Mouse (Mus musculus): ENCODE data around the gene Pfdn5. TPM values are rescaled to one million over a fixed set of nuclear protein-coding genes. Genes with fewer than 3 reads are reported as not detected.

The Pfdn5 gene
- polyA plus RNA-seq, 1 experiment from 2014 or later, result 380 TPM

DNA sequence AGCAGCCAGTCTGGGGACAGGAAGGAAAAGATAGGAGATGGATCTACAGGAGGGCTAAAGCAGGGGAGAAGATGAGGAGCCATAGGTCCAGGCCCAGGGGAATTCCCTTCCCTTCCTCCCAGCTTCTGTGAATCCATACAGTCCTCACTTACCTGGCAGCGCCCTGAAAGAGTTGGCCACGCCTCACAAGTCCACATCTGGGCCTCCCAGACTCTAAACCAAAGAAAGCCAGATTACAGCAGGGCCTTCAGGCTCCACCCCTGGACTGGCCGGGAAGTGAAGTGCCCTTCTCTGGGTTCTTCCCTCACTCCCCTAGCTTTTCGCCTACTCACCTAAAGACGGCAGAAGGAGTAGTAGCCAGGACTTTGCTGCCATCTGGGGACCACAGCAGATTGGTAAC, 13.7 kb downstream of the Pfdn5 start:
- Histone ChIP-seq H3K4me3 (no peak overlapping the region), H3K9me3 (no peaks in the 10 kb centered on the region), H3K9ac (no peak overlapping the region), H3K4me2 (no peak overlapping the region), H3K4me1 (no peaks in the 10 kb centered on the region), H3K27ac (no peak overlapping the region), H3K27me3 (no peaks in the 10 kb centered on the region), H3K36me3 (peaks cover 80% of the 10 kb centered on the region)
- ATAC-seq (ENCODE audit: insufficient number of reproducible peaks, low FRiP score, low TSS enrichment, low read depth), result no peak
- WGBS, result 51% methylated on average over 5 of the region's 5 CpGs

DNA sequence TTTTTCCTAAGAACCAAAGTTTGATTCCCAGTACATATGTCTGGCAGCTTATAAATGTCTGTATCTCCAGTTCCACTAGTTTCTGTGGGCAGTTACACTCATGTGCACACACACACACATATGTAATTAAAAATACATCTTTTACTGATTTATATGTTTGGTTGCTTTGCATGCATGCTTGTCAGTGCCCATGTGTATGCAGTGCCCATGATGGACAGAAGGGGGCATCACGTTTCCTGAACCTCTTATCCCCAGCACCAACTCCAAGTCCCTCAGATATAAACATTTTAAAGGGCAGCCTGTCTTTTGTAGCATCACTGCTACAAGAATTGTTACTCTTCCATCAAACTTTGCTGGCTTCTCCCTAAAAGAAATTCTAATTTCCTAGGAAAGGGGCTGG, 15.7 kb downstream of the Pfdn5 start:
- H3K4me1 ChIP-seq, result no peaks in the 10 kb centered on the region
- H3K27ac ChIP-seq, result no peak overlapping the region
- H3K27me3 ChIP-seq, result no peaks in the 10 kb centered on the region
- 25% methylated on average over 1 of the region's 1 CpGs for WGBS
- ATAC-seq (ENCODE audit: insufficient number of reproducible peaks, low FRiP score, low TSS enrichment, low read depth), result no peak
- no peak overlapping the region for H3K9ac ChIP-seq
- H3K36me3 ChIP-seq, result peaks cover 81% of the 10 kb centered on the region
- H3K4me3 ChIP-seq, result no peak overlapping the region
- H3K4me2 ChIP-seq, result no peak overlapping the region
- H3K9me3 ChIP-seq, result no peaks in the 10 kb centered on the region

DNA sequence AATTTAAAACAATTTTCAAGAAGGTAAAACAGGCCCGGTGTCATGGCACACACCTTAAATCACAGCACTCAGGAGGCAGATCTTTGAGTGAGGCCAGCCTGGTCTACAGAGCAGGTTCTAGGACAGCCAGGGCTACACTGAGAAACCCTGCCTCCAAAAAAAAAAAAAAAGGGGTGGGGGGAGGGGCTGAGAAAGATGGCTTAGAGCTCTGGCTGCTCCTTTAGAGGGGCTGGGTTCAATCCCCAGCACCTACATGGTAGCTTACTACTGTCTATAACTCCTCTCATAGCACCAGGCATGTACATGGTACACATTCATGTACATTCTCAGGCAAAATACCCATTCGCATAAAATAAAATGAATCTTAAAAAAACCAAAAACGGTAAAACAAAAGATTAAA, 18.6 kb downstream of the Pfdn5 start:
- Histone ChIP-seq H3K4me2 (no peak overlapping the region), H3K9ac (no peak overlapping the region), H3K4me3 (no peak overlapping the region), H3K27me3 (no peaks in the 10 kb centered on the region), H3K27ac (no peak overlapping the region), H3K36me3 (peaks cover 63% of the 10 kb centered on the region), H3K9me3 (no peaks in the 10 kb centered on the region), H3K4me1 (peaks cover under 1% of the 10 kb centered on the region; the same call in 1 of the 2 replicates)
- WGBS, result 93% methylated on average over 3 of the region's 3 CpGs
- ATAC-seq (ENCODE audit: insufficient number of reproducible peaks, low FRiP score, low TSS enrichment, low read depth), result no peak

DNA sequence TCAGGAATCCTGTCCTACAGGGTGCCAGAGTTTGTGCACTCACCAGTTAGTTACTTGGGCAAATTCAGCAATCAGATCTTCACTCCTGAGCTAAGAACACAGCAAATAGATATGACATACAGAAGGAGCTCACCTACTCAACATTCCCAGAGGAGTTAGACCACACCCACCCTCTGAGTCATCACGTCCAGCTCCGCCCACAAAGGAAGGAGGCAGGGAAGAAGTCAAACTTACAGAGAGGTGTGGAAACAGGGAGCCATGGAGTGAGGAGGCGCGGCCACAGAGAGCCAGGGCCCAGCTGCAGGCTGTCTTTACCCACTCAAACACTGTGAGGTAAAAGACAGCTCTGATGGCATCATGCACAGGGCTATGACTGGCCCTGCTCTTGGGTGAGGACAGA, 20.5 kb downstream of the Pfdn5 start:
- Histone ChIP-seq H3K9ac (no peak overlapping the region), H3K27ac (no peak overlapping the region)
- WGBS, result 66% methylated on average over 4 of the region's 4 CpGs

DNA sequence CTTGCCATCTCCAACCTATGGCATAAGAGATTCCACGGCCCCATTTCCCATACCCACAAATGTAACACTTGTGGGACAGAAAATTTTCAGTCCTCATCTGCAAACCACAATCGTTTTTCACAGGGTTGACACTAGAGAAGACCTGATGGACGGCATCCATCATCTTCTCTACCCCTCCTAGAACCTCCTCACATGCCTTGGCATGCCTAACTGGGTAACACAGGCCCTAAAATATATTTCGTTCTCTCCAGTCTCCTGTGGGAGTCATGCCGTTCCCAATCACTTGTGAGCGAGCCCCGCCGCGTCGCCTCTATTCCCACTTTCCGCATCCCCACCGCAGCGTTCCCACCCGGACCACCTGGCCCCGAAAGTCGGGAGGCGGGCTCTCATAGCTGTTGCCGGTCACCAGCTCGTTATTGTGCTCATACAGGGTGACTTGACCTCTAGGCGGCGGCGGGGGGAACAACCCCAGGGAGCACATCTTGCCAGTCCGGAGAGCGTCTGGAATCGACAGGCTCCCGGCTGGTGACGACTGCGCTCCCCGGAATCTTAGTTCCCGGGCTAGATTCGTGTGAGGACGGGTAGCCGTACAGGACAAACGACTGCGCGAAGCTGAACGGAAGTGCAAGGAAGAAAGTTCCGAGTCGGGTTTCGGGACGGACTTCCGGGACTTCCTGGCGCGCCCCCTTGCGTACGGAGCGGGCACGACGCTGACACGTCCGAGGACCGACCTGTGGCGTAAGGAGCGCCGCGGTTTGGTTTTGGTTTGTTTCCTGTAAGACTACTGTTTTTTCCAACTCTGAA, 24.4 kb downstream of the Pfdn5 start, which contains the start of gene Aaas:
Gene Aaas (minus strand): TSS at position 634 of the 804 bp plus-strand sequence.
- H3K9me3 ChIP-seq, result no peaks in the 10 kb centered on the region
- under 1% methylated on average over 56 of the region's 56 CpGs for WGBS
- H3K4me1 ChIP-seq, result peaks cover 16% of the 10 kb centered on the region
- ATAC-seq (ENCODE audit: insufficient number of reproducible peaks, low FRiP score, low TSS enrichment, low read depth), result peak; percentile 83
- no peaks in the 10 kb centered on the region for H3K27me3 ChIP-seq
- peaks cover 24% of the 10 kb centered on the region for H3K36me3 ChIP-seq
- H3K4me3 ChIP-seq, result peak within 1 kb of the TSS; percentile 68
- H3K4me2 ChIP-seq, result peak within 1 kb of the TSS; percentile 72
- H3K27ac ChIP-seq, result peak within 1 kb of the TSS; percentile 86
- peak within 1 kb of the TSS; percentile 58 for H3K9ac ChIP-seq

More for the DNA sequence above, 20.5 kb downstream of the Pfdn5 start:
- Histone ChIP-seq H3K9me3 (no peaks in the 10 kb centered on the region), H3K4me1 (peaks cover 10% of the 10 kb centered on the region), H3K36me3 (peaks cover 52% of the 10 kb centered on the region), H3K4me2 (no peak overlapping the region), H3K4me3 (no peak overlapping the region), H3K27me3 (no peaks in the 10 kb centered on the region)
- ATAC-seq (ENCODE audit: insufficient number of reproducible peaks, low FRiP score, low TSS enrichment, low read depth), result no peak

DNA sequence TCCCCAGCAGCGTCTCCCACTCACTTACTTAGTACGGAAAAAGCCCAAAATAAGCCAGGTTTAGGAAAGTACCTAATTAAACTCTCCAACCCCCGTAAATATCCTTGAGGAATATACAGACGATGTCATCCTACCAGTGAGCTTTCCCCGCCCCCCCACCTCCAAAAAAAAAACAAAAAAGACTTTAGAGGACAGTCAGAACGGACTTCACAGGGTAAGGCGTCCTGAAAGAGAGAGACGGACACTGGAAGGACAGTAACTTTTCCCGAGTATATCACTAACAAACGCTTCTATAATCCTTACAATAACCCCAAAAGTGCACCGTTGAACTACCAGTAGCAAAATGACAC, 25.0 kb downstream of the Pfdn5 start:
- H3K36me3 ChIP-seq, result peaks cover 18% of the 10 kb centered on the region
- ATAC-seq (ENCODE audit: insufficient number of reproducible peaks, low FRiP score, low TSS enrichment, low read depth), result peak; percentile 12; the same call in 1 of the 2 replicates
- peak overlapping the region; percentile 23; the same call in 1 of the 2 replicates for H3K9ac ChIP-seq
- peak overlapping the region; percentile 86 for H3K27ac ChIP-seq
- H3K4me1 ChIP-seq, result peaks cover 22% of the 10 kb centered on the region
- H3K9me3 ChIP-seq, result no peaks in the 10 kb centered on the region
- 9% methylated on average over 11 of the region's 11 CpGs for WGBS
- no peaks in the 10 kb centered on the region for H3K27me3 ChIP-seq
- H3K4me2 ChIP-seq, result peak overlapping the region; percentile 50
- peak overlapping the region; percentile 68 for H3K4me3 ChIP-seq

DNA sequence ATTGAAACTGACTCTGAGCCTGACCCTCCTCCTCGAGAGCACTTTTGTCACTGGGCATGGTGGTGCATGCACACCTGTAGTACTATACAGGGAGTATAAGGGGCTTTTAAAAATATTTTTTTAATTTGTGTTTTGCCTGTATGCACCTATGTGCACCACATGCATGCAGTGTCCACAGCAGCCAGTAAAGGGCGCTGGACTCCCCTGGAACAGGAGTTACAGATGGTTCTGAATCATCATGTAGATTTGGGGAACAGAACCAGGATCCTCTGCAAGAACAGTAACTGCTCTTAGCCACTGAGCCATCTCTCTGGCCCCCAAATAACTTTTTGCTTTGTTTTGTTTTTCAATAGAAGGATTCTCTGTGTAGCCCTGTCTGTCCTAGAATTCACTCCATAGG, 26.3 kb downstream of the Pfdn5 start:
- no peak for ATAC-seq (ENCODE audit: insufficient number of reproducible peaks, low FRiP score, low TSS enrichment, low read depth)
- H3K27ac ChIP-seq, result no peak overlapping the region
- H3K9me3 ChIP-seq, result no peaks in the 10 kb centered on the region
- H3K9ac ChIP-seq, result no peak overlapping the region
- H3K4me2 ChIP-seq, result no peak overlapping the region
- WGBS, result 66% methylated on average over 2 of the region's 2 CpGs
- H3K4me1 ChIP-seq, result peaks cover 30% of the 10 kb centered on the region
- no peak overlapping the region for H3K4me3 ChIP-seq
- no peaks in the 10 kb centered on the region for H3K27me3 ChIP-seq
- peaks cover 5% of the 10 kb centered on the region; the same call in 1 of the 2 replicates for H3K36me3 ChIP-seq

DNA sequence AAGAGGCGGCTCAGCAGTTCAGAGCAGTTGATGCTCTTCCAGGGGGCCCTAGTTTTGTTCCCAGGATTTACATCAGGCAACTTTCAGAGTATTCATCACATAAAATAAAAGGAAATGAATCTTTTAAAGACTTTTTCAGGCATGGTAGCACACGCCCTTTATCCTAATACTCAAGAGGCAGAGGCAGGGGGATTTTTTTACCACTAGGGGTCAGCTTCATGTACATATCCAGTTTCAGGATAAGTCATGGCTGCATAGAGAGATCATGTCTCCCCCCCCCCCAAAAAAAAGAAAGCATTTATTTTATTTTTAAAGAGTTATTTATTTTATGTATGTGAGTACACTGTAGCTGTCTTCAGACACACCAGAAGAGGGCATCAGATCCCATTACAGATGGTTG, 28.1 kb downstream of the Pfdn5 start:
- H3K4me2 ChIP-seq, result no peak overlapping the region
- ATAC-seq (ENCODE audit: insufficient number of reproducible peaks, low FRiP score, low TSS enrichment, low read depth), result no peak
- H3K36me3 ChIP-seq, result no peaks in the 10 kb centered on the region
- H3K9ac ChIP-seq, result no peak overlapping the region
- H3K27ac ChIP-seq, result no peak overlapping the region
- peaks cover 46% of the 10 kb centered on the region for H3K4me1 ChIP-seq
- H3K4me3 ChIP-seq, result no peak overlapping the region
- 56% methylated on average over 2 of the region's 2 CpGs for WGBS
- H3K27me3 ChIP-seq, result peaks cover 11% of the 10 kb centered on the region
- H3K9me3 ChIP-seq, result no peaks in the 10 kb centered on the region

DNA sequence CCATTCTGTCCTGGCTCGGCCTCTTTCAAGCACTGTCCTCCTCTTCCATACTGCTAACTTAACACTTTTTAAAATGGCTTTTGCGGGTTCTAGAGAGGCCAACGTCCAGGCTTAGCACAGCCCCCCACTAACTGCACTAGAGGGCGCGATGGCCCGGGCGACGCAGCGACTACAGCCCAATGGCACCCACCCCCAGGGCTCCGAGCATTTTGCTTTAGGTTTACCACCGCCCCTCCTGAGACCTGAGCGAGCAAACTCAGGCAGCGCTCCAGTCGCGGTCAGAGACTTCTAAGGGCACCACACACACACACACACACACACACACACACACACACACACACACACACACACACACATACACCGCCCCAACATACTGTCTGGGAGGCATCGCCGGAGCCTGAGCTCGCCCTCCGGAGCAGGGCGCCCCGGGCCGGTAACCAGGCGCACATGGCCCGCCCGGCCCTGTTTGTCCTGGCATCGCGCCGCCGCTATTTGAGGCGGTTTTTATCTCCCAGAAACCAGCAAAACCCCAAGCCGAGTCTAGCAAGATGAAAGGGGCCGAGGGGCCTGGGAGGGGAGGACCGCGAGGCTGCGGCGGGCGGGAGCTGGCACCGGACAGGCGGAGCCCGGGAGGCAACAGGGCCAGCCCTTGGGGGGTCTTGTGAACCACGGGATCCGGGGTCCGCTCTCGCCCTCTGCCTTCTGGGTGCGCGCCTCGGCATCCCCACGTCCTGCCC, 29.4 kb downstream of the Pfdn5 start:
- Histone ChIP-seq H3K27ac (peak overlapping the region; percentile 87), H3K27me3 (peaks cover 13% of the 10 kb centered on the region), H3K36me3 (no peaks in the 10 kb centered on the region), H3K9me3 (no peaks in the 10 kb centered on the region), H3K4me2 (peak overlapping the region; percentile 92), H3K4me1 (peaks cover 42% of the 10 kb centered on the region), H3K9ac (peak overlapping the region; percentile 51), H3K4me3 (peak overlapping the region; percentile 51)
- WGBS, result under 1% methylated on average over 47 of the region's 49 CpGs
- ATAC-seq (ENCODE audit: insufficient number of reproducible peaks, low FRiP score, low TSS enrichment, low read depth), result peak; percentile 69

DNA sequence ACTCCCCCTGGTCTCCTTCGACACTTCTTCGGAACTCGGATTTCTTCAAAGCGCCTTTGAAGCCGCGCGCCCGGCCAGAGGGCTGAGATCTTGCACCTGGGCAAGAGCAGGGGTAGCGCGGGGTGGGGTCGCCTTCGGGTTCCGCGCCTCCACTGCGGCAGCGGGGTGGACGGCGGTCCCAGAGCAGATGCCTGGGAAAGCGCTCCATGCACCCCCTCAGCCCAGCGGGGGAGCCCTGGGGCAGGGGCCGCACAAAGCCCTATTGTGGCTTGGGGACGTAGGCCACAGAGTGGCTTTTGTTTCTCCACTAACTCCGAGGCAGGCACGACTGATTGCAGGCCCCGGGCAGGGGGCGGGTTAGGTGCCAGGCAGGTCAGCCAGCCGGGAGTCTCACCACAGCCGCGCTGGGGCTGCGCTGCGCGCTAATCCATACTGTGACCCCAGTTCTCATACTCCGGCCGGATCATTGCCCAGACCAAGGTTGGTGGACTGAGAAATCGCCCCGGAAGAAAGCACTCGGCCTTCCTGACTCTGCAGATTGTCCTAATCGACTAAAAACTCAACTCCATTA, 30.0 kb downstream of the Pfdn5 start:
- Histone ChIP-seq H3K9me3 (no peaks in the 10 kb centered on the region), H3K27ac (peak overlapping the region; percentile 87), H3K27me3 (peaks cover 13% of the 10 kb centered on the region), H3K4me1 (peaks cover 41% of the 10 kb centered on the region), H3K36me3 (no peaks in the 10 kb centered on the region), H3K4me3 (peak overlapping the region; percentile 51), H3K9ac (peak overlapping the region; percentile 51), H3K4me2 (peak overlapping the region; percentile 92)
- 4% methylated on average over 37 of the region's 38 CpGs for WGBS
- peak; percentile 68 for ATAC-seq (ENCODE audit: insufficient number of reproducible peaks, low FRiP score, low TSS enrichment, low read depth)

DNA sequence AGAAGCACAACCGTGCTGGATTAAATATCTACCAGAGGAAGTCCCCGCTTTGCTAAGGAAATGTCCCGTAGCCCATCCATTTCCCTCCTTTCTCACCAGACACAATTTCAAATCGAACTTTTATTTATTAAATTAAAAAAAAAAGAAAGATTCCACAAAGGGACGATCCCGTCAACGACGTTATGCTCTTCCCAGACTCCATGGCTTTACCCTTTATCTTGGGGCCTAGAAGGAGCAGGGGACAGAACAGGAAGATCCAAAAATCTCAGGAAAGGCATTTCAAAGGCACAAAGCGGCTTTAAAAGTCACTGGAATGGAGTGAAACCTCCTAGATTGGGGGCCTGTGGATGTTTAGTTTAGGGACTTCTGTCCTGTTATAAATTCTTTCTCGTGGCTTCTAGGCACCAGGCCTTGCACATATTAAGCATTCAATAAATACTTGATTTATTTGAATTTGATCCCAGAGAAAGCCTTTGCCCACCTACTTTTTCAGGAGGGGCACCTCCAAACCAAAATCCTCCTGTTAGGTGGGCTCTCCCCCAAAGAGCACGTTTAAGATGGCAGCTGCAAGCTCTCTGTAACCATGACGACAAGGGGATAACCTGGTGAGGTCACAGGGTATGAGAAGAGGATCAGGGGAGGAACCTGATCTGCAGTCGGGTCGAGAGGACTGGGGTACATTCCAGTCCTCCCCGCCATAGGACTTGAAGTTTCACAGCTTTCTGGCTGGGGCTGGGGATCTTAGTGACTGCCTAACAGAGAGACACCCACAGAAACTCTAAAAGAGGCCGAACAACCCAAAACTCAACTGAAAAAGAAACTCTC, 30.8 kb downstream of the Pfdn5 start:
- 0 out of 2 replicates have a peak overlapping the region, but pooled peaks have one; percentile 51 for H3K9ac ChIP-seq
- 42% methylated on average over 16 of the region's 16 CpGs for WGBS
- no peaks in the 10 kb centered on the region for H3K36me3 ChIP-seq
- peak overlapping the region; percentile 92; the same call in 1 of the 2 replicates for H3K4me2 ChIP-seq
- H3K9me3 ChIP-seq, result no peaks in the 10 kb centered on the region
- peaks cover 38% of the 10 kb centered on the region for H3K4me1 ChIP-seq
- ATAC-seq (ENCODE audit: insufficient number of reproducible peaks, low FRiP score, low TSS enrichment, low read depth), result no peak
- peaks cover 13% of the 10 kb centered on the region for H3K27me3 ChIP-seq
- peak overlapping the region; percentile 87; the same call in 1 of the 2 replicates for H3K27ac ChIP-seq
- H3K4me3 ChIP-seq, result peak overlapping the region; percentile 51; the same call in 1 of the 2 replicates
